Mouse (Mus musculus): ENCODE results near the gene Smurf1. TPM values are rescaled to one million over a fixed set of nuclear protein-coding genes. Genes with fewer than 3 reads are reported as not detected.

Smurf1 gene
- polyA plus RNA-seq, 1 experiment, result 14.4 TPM

- WGBS, result 76% methylated on average over 2 of the region's 2 CpGs
- Histone ChIP-seq H3K4me3 (ENCODE audit: insufficient read depth, low read depth, low read length) (no peak overlapping the region), H3K36me3 (ENCODE audit: control insufficient read depth, insufficient read depth, low read length) (no peaks in the 10 kb centered on the region), H3K4me1 (ENCODE audit: control insufficient read depth, insufficient read depth, low read length) (peaks cover 5% of the 10 kb centered on the region), H3K27me3 (replicated peaks; ENCODE audit: control insufficient read depth, insufficient read depth, low read length) (no peaks in the 10 kb centered on the region), H3K27ac (ENCODE audit: insufficient read depth, low read depth, low read length) (no peak overlapping the region)
- peak; percentile 19 for DNase-seq
- TF ChIP-seq POLR2A (IDR thresholded peaks at IDR 0.05; ENCODE audit: low read depth, low read length), result no peak
- peak; percentile 64 for TF ChIP-seq CTCF (conservative IDR thresholded peaks at IDR 0.05; ENCODE audit: insufficient read depth, insufficient read length, low read depth, low read length)
These were observed 58.1 kb downstream of the Smurf1 start for GRCm38 (mm10) chr5:144907591-144907990.

GRCm38 (mm10) chr5:144904356-144905134 lies 61.1 kb downstream of the Smurf1 start:
- Histone ChIP-seq H3K27ac (ENCODE audit: insufficient read depth, low read depth, low read length) (no peak overlapping the region), H3K27me3 (replicated peaks; ENCODE audit: control insufficient read depth, insufficient read depth, low read length) (no peaks in the 10 kb centered on the region), H3K36me3 (ENCODE audit: control insufficient read depth, insufficient read depth, low read length) (no peaks in the 10 kb centered on the region), H3K4me3 (ENCODE audit: insufficient read depth, low read depth, low read length) (no peak overlapping the region), H3K4me1 (ENCODE audit: control insufficient read depth, insufficient read depth, low read length) (peaks cover under 1% of the 10 kb centered on the region; the same call in 1 of the 2 replicates)
- no peak for TF ChIP-seq POLR2A (IDR thresholded peaks at IDR 0.05; ENCODE audit: low read depth, low read length)
- TF ChIP-seq CTCF (conservative IDR thresholded peaks at IDR 0.05; ENCODE audit: insufficient read depth, insufficient read length, low read depth, low read length), result no peak
- 62% methylated on average over 12 of the region's 12 CpGs for WGBS
- no peak for DNase-seq

GRCm38 (mm10) chr5:144901791-144902190 lies 63.9 kb downstream of the Smurf1 start:
- TF ChIP-seq POLR2A (IDR thresholded peaks at IDR 0.05; ENCODE audit: low read depth, low read length), result no peak
- no peak for TF ChIP-seq CTCF (conservative IDR thresholded peaks at IDR 0.05; ENCODE audit: insufficient read depth, insufficient read length, low read depth, low read length)
- WGBS, result 61% methylated on average over 10 of the region's 10 CpGs
- H3K4me1 ChIP-seq (ENCODE audit: control insufficient read depth, insufficient read depth, low read length), result no peaks in the 10 kb centered on the region
- H3K4me3 ChIP-seq (ENCODE audit: insufficient read depth, low read depth, low read length), result no peak overlapping the region
- no peaks in the 10 kb centered on the region for H3K36me3 ChIP-seq (ENCODE audit: control insufficient read depth, insufficient read depth, low read length)
- DNase-seq, result no peak
- H3K27me3 ChIP-seq (replicated peaks; ENCODE audit: control insufficient read depth, insufficient read depth, low read length), result no peaks in the 10 kb centered on the region
- no peak overlapping the region for H3K27ac ChIP-seq (ENCODE audit: insufficient read depth, low read depth, low read length)

GRCm38 (mm10) chr5:144901035-144901434 lies 64.6 kb downstream of the Smurf1 start:
- 68% methylated on average over 7 of the region's 7 CpGs for WGBS
- DNase-seq, result no peak

GRCm38 (mm10) chr5:144898448-144899052 lies 67.1 kb downstream of the Smurf1 start:
- Histone ChIP-seq H3K4me1 (ENCODE audit: control insufficient read depth, insufficient read depth, low read length) (no peaks in the 10 kb centered on the region), H3K27ac (ENCODE audit: insufficient read depth, low read depth, low read length) (no peak overlapping the region), H3K36me3 (ENCODE audit: control insufficient read depth, insufficient read depth, low read length) (no peaks in the 10 kb centered on the region), H3K4me3 (ENCODE audit: insufficient read depth, low read depth, low read length) (no peak overlapping the region), H3K27me3 (replicated peaks; ENCODE audit: control insufficient read depth, insufficient read depth, low read length) (no peaks in the 10 kb centered on the region)
- TF ChIP-seq CTCF (conservative IDR thresholded peaks at IDR 0.05; ENCODE audit: insufficient read depth, insufficient read length, low read depth, low read length), result no peak
- TF ChIP-seq POLR2A (IDR thresholded peaks at IDR 0.05; ENCODE audit: low read depth, low read length), result no peak
- DNase-seq, result no peak
- WGBS, result 71% methylated on average over 7 of the region's 7 CpGs

More at GRCm38 (mm10) chr5:144901035-144901434, 64.6 kb downstream of the Smurf1 start:
- no peak overlapping the region for H3K4me3 ChIP-seq (ENCODE audit: insufficient read depth, low read depth, low read length)
- no peaks in the 10 kb centered on the region for H3K27me3 ChIP-seq (replicated peaks; ENCODE audit: control insufficient read depth, insufficient read depth, low read length)
- H3K27ac ChIP-seq (ENCODE audit: insufficient read depth, low read depth, low read length), result no peak overlapping the region
- H3K4me1 ChIP-seq (ENCODE audit: control insufficient read depth, insufficient read depth, low read length), result no peaks in the 10 kb centered on the region
- no peaks in the 10 kb centered on the region for H3K36me3 ChIP-seq (ENCODE audit: control insufficient read depth, insufficient read depth, low read length)
- TF ChIP-seq POLR2A (IDR thresholded peaks at IDR 0.05; ENCODE audit: low read depth, low read length) (no peak), CTCF (conservative IDR thresholded peaks at IDR 0.05; ENCODE audit: insufficient read depth, insufficient read length, low read depth, low read length) (no peak)

- WGBS, result 83% methylated on average over 7 of the region's 7 CpGs
- Histone ChIP-seq H3K36me3 (ENCODE audit: control insufficient read depth, insufficient read depth, low read length) (no peaks in the 10 kb centered on the region), H3K4me3 (ENCODE audit: insufficient read depth, low read depth, low read length) (no peak overlapping the region), H3K27me3 (replicated peaks; ENCODE audit: control insufficient read depth, insufficient read depth, low read length) (no peaks in the 10 kb centered on the region), H3K27ac (ENCODE audit: insufficient read depth, low read depth, low read length) (no peak overlapping the region), H3K4me1 (ENCODE audit: control insufficient read depth, insufficient read depth, low read length) (no peaks in the 10 kb centered on the region)
- no peak for DNase-seq
- no peak for TF ChIP-seq POLR2A (IDR thresholded peaks at IDR 0.05; ENCODE audit: low read depth, low read length)
- no peak for TF ChIP-seq CTCF (conservative IDR thresholded peaks at IDR 0.05; ENCODE audit: insufficient read depth, insufficient read length, low read depth, low read length)
These were observed 67.8 kb downstream of the Smurf1 start for GRCm38 (mm10) chr5:144897881-144898280.

GRCm38 (mm10) chr5:144891276-144891675 lies 74.4 kb downstream of the Smurf1 start:
- H3K27me3 ChIP-seq (replicated peaks; ENCODE audit: control insufficient read depth, insufficient read depth, low read length), result no peaks in the 10 kb centered on the region
- H3K4me3 ChIP-seq (ENCODE audit: insufficient read depth, low read depth, low read length), result no peak overlapping the region
- 80% methylated on average over 11 of the region's 11 CpGs for WGBS
- H3K36me3 ChIP-seq (ENCODE audit: control insufficient read depth, insufficient read depth, low read length), result no peaks in the 10 kb centered on the region; the same call in 1 of the 2 replicates
- TF ChIP-seq CTCF (conservative IDR thresholded peaks at IDR 0.05; ENCODE audit: insufficient read depth, insufficient read length, low read depth, low read length) (no peak), POLR2A (IDR thresholded peaks at IDR 0.05; ENCODE audit: low read depth, low read length) (no peak)
- H3K4me1 ChIP-seq (ENCODE audit: control insufficient read depth, insufficient read depth, low read length), result no peaks in the 10 kb centered on the region
- no peak overlapping the region for H3K27ac ChIP-seq (ENCODE audit: insufficient read depth, low read depth, low read length)
- DNase-seq, result no peak

Data from kidney, adult 2 months (tissue).